Mouse (Mus musculus) neural tube, embryonic 10.5 days (tissue): ENCODE measurements at regions not wholly inside any gene's neighbourhood (a gene's known extent, or its start where the extent isn't known, plus 50 kb on each side); places are given as distances from the start of the nearest gene placed in this dataset.

ENCODE experiments used
- DNase-seq: peaks from one replicate; pipeline ENCODE4 v3.0.0-alpha.2; 2017; ENCODE audit warnings: low spot score; ENCODE audit errors: extremely low spot score

- DNase-seq: no peak
These were observed 388.3 kb upstream of the Slc30a5 start for GRCm38 (mm10) chr13:101221331-101222043.

DNA sequence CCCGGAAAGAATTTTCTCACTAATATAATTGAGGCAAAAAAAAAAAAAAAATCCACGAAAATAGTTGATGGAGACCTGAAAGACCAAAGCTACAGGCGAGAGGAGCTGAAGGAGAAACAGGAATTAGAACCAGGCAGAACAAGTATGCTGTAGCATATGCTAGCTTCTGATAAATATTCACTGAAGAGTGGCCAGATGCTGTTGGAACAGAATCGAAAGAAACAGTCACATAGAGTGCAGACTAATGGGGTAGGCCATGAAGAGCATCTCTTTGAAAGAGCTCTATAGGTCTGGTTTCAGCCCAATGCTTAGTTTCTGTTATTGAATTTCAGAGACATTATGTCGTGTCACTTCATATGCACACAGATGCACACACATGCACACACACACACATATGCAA, 386.3 kb upstream of the Slc30a5 start:
- DNase-seq: no peak

DNA sequence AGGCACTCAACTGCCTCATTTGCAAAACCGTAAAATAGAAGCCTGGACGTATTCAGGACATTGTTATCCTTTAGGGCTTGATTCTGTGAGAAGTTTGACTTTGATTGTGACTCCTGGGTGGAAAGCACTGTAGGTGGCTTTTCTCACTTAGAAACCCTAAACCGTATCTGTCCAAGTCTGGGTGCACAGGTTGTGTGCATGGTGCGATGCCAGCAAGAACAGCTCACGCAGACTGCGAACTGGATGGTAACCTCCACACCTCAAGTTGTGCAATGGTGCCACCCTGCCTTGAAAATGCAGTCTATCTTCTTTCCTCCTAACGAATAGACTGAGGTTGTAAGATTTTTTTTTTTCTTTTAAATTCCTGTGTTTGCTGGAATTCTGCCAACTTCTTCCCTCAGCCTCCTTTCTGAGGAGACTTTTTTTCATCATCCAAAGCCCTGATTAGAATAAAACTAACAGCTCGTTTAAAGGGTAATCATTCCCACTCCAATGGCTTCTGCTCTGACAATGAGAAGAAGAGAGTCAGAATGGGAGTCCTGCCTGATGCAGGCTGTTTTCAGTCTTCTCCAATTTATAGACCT, 383.8 kb upstream of the Slc30a5 start:
- DNase-seq: no peak

DNA sequence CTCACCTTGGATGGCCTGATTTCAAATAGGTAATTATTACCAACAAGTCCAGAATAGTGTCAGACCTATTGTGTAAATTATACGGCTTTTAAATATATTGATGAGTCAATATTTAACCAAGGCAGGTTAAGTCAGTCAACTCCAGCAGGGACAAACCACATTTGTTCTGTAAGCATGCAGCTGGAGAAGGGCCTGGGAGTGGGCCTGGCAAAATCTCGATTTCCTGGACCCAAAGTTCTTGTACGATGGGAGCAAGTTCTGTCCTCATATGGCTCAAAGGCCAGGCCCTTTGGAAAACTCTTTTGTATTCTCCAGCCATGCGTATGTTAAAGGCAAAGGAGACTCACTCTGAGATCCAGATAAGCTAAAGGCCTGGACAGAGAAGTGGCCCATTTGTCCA, 383.2 kb upstream of the Slc30a5 start:
- DNase-seq: no peak

DNA sequence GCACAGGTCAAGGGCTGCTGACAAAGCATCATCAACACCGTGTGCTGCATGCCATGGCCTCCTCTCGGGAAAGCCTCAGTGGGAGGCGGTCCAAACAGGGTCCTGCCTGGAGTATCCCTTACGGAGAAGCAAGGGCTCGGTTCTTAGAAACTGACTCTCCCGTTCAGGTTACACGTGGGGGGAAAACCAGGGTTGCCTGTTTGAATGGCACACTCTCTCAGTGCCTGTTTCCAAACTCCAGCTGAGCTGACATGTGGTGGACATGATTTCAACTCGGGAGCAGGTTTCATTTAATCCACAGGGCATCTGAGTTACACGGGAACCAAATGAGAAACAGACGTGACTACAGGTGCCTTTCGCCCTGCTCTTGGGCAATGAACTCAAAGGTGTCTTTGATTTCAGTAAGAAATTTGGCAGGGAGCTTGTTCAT, 382.6 kb upstream of the Slc30a5 start:
- DNase-seq: no peak

GRCm38 (mm10) chr13:101215131-101215641, 382.0 kb upstream of the Slc30a5 start:
- no peak for DNase-seq

DNA sequence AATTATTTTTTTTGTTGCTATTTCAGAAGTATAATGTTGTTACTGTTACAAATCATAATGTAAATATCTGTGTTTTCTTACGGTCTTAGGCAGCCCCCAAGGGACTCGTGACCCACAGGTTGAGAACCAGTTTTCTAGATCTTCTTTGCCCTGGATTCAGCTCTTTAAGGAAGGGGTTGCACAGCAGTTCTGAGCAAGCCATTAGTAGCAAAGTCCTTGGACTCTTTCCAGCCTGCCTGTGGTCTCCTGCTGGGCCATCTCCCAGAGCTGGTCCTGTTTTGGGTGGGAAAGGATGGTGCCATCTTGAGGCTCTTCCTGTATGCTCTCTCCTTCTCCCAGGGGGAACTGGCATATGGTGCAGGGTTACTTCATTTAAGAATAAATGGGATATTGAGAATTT, 380.9 kb upstream of the Slc30a5 start:
- DNase-seq: no peak

DNA sequence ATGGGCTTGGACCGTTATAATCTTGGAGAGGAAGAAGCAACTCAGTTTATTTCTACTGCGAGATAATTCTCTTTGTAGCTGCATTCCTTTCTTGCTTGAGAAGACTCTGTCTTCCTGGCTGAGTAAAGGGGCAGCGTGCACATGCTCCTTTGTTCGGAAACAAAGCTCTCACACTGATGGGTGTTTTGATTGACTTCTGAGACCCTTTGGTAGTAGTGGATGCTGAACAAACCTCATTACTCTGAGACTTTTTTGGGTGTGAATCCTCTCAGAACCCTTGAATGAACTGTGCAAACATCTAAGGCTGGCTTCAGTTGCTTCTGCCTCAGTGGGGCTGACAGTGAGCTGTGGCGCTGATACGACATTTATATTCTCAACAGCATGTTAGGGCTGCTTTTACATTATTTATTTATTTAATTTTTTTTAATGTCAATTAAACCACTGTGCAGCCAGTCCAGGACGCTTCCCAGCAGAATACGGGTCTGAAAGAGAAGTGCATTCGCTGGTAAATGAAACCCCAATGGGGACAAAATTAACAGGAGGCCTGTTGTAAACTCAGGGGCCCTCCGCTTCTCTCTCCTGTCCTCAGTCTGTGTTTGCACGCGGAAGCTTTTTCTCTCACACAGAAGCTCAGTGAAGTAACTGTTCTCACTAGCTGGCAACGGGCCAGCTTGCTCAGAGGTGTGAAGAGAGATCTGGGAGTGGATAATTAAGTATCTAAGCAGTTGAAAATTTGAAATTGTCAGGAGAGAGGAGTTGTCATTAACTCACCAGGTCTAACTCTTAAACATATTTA, 380.1 kb upstream of the Slc30a5 start:
- DNase-seq: no peak

- DNase-seq: no peak
These were observed 379.2 kb upstream of the Slc30a5 start for GRCm38 (mm10) chr13:101212341-101212895.

GRCm38 (mm10) chr13:101208788-101209187, 375.6 kb upstream of the Slc30a5 start:
- DNase-seq: no peak

- DNase-seq: no peak
These were observed 370.2 kb upstream of the Slc30a5 start for GRCm38 (mm10) chr13:101203463-101203862.

- DNase-seq: no peak
These were observed 369.5 kb upstream of the Slc30a5 start for GRCm38 (mm10) chr13:101202565-101203313.

DNA sequence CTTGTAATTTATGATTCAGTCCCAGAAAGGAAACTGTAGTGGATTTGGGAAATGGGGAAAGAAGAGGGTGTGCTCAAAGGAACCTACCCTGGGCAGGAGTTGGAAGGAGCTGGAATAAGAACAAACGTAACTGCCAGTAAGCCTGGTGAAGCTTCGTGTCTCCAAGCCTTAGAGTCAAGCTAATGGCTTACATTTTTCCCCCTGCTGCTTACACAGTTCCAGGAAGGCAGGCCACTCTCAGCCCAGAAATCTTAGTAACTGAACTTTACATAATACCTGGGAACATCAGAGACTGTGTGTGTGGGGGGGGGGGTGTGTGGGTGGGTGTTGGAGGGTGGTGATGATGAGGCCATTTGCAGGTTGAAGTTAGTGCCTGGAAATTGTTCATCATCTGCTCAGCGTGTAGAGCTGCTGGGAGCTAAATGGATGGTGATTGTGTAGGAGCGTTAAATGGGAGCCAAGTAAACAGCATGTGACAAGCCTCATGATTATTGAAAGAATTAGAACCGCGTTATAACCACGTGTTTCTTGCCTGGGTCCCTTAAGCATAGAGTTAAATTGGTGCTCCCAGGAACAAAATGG, 357.1 kb upstream of the Slc30a5 start:
- no peak for DNase-seq

GRCm38 (mm10) chr13:101182387-101182786, 349.2 kb upstream of the Slc30a5 start:
- DNase-seq: no peak

- no peak for DNase-seq
These were observed 341.9 kb upstream of the Slc30a5 start for GRCm38 (mm10) chr13:101175017-101175689.

DNA sequence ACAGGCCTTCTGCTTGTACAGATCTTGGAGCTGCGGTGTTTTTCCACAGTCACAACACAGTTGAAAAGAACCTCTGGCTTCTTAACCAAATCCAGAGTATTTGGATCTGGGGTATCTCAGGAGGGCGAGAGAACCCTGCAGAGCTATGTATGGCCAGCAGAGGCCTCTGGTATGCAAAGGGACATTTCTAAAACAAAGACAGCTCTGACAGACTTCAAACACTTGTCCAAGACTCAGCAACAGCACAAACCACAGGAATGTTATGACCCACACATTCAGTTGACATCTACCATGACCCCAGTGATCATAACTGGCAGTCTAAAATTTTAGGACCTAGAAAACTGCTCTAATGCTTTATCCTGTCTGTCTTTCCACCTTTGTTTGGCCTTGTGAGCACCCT, 328.5 kb upstream of the Slc30a5 start:
- no peak for DNase-seq

- no peak for DNase-seq
These were observed 326.7 kb upstream of the Slc30a5 start for GRCm38 (mm10) chr13:101159878-101160277.

GRCm38 (mm10) chr13:101153760-101154159, 320.5 kb upstream of the Slc30a5 start:
- no peak for DNase-seq

DNA sequence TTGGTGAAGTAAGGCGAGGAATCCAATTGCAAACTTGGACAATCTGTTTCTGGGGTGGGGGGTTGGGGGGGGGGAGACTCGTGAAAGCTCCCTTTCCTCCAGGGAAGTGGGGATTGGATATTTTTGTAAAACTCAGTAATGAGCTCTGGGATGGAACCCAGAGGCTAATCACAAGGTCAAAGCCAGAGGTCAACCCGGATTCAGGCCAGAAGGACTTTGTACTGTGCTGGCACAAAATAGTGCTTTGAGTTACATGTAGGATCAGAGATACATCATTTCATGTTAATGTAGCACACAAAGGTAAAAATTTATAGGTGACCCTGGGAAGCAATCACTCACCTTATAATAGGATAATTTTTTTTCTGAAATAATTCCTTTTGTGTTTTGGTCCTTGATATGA, 309.5 kb upstream of the Slc30a5 start:
- DNase-seq: no peak

GRCm38 (mm10) chr13:101142104-101142735, 309.0 kb upstream of the Slc30a5 start:
- no peak for DNase-seq
